Mouse (Mus musculus) intestine, postnatal 0 days (tissue): ENCODE measurements around the gene Gm47996. TPM values are rescaled to one million over a fixed set of nuclear protein-coding genes. Genes with fewer than 3 reads are reported as not detected.

ENCODE experiments used
- ATAC-seq: fragments of 200-750 bp; cut with Nextera tagmentation; 2 replicates; pipeline ENCODE4 v1.8.0; 2017; ENCODE audit warnings: mild to moderate bottlenecking, moderate TSS enrichment, moderate library complexity
- H3K27ac ChIP-seq: fragments of 300-500 bp; sonication (generic); 2 replicates; pipeline ENCODE4 v1.5.1; 2014; ENCODE audit warnings: mild to moderate bottlenecking, low read depth, low read length, moderate library complexity
- H3K27me3 ChIP-seq: fragments of 300-500 bp; sonication (generic); replicated peaks from 2 replicates; pipeline ENCODE4 v1.6.1; 2014; ENCODE audit warnings: low read length, mixed read lengths; ENCODE audit not compliant: control insufficient read depth, insufficient read depth
- H3K36me3 ChIP-seq: fragments of 300-500 bp; sonication (generic); 2 replicates; pipeline ENCODE4 v1.6.1; 2014; ENCODE audit warnings: mild to moderate bottlenecking, moderate library complexity; ENCODE audit not compliant: control insufficient read depth, insufficient read depth
- H3K4me1 ChIP-seq: fragments of 300-500 bp; sonication (generic); replicated peaks from 2 replicates; pipeline ENCODE4 v1.6.1; 2014; ENCODE audit warnings: antibody characterized with exemption, low read length, mixed read lengths; ENCODE audit not compliant: control insufficient read depth, insufficient read depth
- H3K4me2 ChIP-seq: fragments of 300-500 bp; sonication (generic); replicated peaks from 2 replicates; pipeline ENCODE4 v1.6.1; 2014; ENCODE audit warnings: low read depth, mild to moderate bottlenecking, moderate library complexity
- H3K4me3 ChIP-seq: fragments of 300-500 bp; sonication (generic); 2 replicates; pipeline ENCODE4 v1.5.1; 2014; ENCODE audit warnings: low read depth, low read length
- H3K9ac ChIP-seq: fragments of 300-500 bp; sonication (generic); 2 replicates; pipeline ENCODE4 v1.6.1; 2014; ENCODE audit warnings: mild to moderate bottlenecking, low read depth, low read length
- H3K9me3 ChIP-seq: fragments of 300-500 bp; sonication (generic); 2 replicates; pipeline ENCODE4 v1.6.1; 2016; ENCODE audit warnings: mixed run types; ENCODE audit not compliant: control insufficient read depth
- CTCF ChIP-seq: sonication (generic); IDR thresholded peaks from 2 replicates; pipeline ENCODE4 v1.5.1; 2016; ENCODE audit warnings: low read depth, mild to moderate bottlenecking, control low read depth, antibody characterized with exemption, moderate library complexity
- WGBS: fragments of 180-500 bp; shearing (Covaris S2); extraction: QIAGEN DNeasy Blood & Tissue Kit; methylation state at CpG from one replicate; pipeline ENCODE4 v1.1.7; 2014; 5-methylcytosine and 5-hydroxymethylcytosine counted together
- polyA plus RNA-seq: library from polyadenylated mRNA; unstranded; fragments of >200 nt; fragmentation: Nextera tagmentation; extraction: Ambion mirVana; gene quantifications from 2 replicates; pipeline ENCODE4 v1.2.1, GENCODE M21; 2015

The Gm47996 gene
- polyA plus RNA-seq, 1 experiment from 2014 or later = not detected

GRCm38 (mm10) chr1:151258090-151258954 is 48.4 kb downstream of the Gm47996 start:
- no peak for TF ChIP-seq CTCF
- WGBS = 55% methylated on average over 14 of the region's 14 CpGs
- H3K9ac ChIP-seq = no peak overlapping the region
- no peak overlapping the region for H3K27ac ChIP-seq
- H3K27me3 ChIP-seq = no peaks in the 10 kb centered on the region
- H3K36me3 ChIP-seq = no peaks in the 10 kb centered on the region
- no peak overlapping the region for H3K4me3 ChIP-seq
- no peak for ATAC-seq
- no peak overlapping the region for H3K4me2 ChIP-seq
- no peaks in the 10 kb centered on the region for H3K9me3 ChIP-seq
- H3K4me1 ChIP-seq = no peaks in the 10 kb centered on the region

DNA sequence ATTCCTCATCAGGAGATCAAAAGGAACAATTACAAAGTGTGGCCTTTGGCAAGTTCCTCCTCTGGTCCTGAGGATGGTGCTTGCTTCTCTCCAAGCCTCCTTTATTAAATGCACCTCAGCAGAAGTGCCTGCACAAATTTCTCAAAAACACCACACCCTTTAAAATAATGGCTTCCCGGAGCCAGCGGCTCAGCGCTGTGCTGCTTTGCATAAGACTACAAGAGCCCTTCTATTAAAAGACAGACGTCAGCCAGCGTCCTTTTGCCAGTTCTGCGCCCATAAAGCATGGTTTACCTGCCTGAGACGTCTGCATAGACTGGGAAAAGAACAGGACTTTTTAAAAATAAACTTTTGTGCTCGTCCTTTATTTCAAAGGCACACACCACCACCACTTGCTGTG is 49.1 kb downstream of the Gm47996 start:
- no peak for TF ChIP-seq CTCF
- no peak overlapping the region for H3K4me3 ChIP-seq
- 64% methylated on average over 8 of the region's 8 CpGs for WGBS
- H3K27me3 ChIP-seq = no peaks in the 10 kb centered on the region
- no peaks in the 10 kb centered on the region for H3K9me3 ChIP-seq
- H3K4me2 ChIP-seq = no peak overlapping the region
- H3K27ac ChIP-seq = no peak overlapping the region
- no peak for ATAC-seq
- H3K36me3 ChIP-seq = no peaks in the 10 kb centered on the region
- no peak overlapping the region for H3K9ac ChIP-seq
- H3K4me1 ChIP-seq = no peaks in the 10 kb centered on the region

Other genes with a start within 250 kb of the Gm47996 start
- gene Hmcn1, start 216.7 kb upstream of the Gm47996 start, polyA plus RNA-seq = 4.2 and 4.7 TPM in 2 replicates
- gene Gm47985, start 27.6 kb upstream of the Gm47996 start, polyA plus RNA-seq = 0.08 TPM in 1 of 2 replicates, not detected in the other
- gene Gm8947, start 17.8 kb upstream of the Gm47996 start, polyA plus RNA-seq = not detected in 2 replicates
- gene Gm47995, start 11.7 kb upstream of the Gm47996 start, polyA plus RNA-seq = not detected in 2 replicates
- gene 3110040M04Rik, start 6.0 kb upstream of the Gm47996 start, polyA plus RNA-seq = not detected in 2 replicates
- gene Ivns1abp, start 134.3 kb downstream of the Gm47996 start, polyA plus RNA-seq = 101 and 107 TPM in 2 replicates
- gene Swt1, start 218.3 kb downstream of the Gm47996 start, polyA plus RNA-seq = 56.7 and 66.5 TPM in 2 replicates
- 18.5 and 21.7 TPM in 2 replicates for gene Trmt1l, start 218.4 kb downstream of the Gm47996 start, polyA plus RNA-seq